Mouse (Mus musculus) brain, embryonic 14.5 days (tissue): ENCODE measurements around the gene Elk3. TPM values are rescaled to one million over a fixed set of nuclear protein-coding genes. Genes with fewer than 3 reads are reported as not detected.

Experiments used
- DNase-seq: peaks from one replicate; pipeline ENCODE4 v3.0.0-alpha.2; 2011; ENCODE audit warnings: low read depth
- CTCF ChIP-seq: fragments of 200-500 bp; IDR thresholded peaks from 2 replicates; pipeline ENCODE4 v1.5.1; 2012; ENCODE audit warnings: inconsistent platforms, mild to moderate bottlenecking, moderate library complexity, borderline replicate concordance; ENCODE audit not compliant: insufficient read depth, insufficient read length; ENCODE audit errors: extremely low read depth
- POLR2A ChIP-seq: fragments of 200-500 bp; IDR thresholded peaks from 2 replicates; pipeline ENCODE4 v1.6.1; 2012; ENCODE audit warnings: mild to moderate bottlenecking, inconsistent platforms, borderline replicate concordance; ENCODE audit not compliant: poor library complexity, insufficient read depth, insufficient read length, severe bottlenecking; ENCODE audit errors: extremely low read depth
- polyA plus RNA-seq: library from polyadenylated mRNA; depleted of rRNA; stranded (reverse); fragments of >200 nt; gene quantifications from 2 replicates; pipeline ENCODE4 v1.2.3, GENCODE M21; 2012

Elk3 gene
- polyA plus RNA-seq, 1 experiment: 16.0 TPM

DNA sequence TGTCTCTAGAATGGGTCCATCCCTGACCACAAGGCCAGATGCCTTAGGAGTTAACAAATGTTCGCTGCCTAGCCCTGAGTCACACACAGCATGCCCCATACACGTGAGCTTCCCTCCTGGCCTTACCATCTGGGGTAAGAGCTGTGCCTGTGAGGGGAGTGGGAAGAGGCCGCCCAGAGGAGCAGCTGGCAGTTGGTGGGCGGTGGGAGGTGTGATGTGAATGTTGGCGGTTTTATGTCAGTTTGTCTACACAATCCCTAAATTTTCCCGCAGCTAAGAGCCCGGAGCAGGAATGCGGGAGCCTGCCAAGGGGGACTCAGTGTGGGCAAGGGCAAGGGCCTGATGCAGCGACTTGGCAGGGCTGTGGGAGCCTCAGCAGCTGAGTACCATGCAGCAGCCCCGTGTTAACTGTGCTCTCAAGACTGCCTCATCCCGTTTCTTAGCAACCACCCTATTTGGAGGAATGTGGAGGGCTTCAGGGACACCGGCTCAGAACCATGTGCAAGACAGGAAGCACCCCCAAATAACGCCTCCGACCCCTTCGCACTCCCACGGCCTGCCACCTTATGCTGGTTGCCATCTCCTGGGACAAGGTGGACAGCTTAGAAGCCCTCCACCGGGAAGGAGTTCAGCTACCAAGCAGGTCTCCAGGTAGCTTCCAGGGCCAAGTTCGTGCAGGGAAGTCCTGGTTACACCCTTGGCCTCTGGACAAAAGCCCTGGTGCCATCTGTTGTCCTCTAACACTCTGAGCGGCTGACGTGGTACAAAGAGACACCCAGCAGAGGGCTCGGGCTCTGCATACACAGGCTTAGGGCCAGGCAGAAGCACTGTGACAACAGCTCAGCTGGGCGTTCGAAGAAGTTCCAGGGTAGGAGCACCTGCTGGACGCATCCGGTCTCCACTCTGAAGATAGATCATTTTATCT is 35.5 kb downstream of the Elk3 start:
- TF ChIP-seq CTCF: no peak
- TF ChIP-seq POLR2A: no peak

DNA sequence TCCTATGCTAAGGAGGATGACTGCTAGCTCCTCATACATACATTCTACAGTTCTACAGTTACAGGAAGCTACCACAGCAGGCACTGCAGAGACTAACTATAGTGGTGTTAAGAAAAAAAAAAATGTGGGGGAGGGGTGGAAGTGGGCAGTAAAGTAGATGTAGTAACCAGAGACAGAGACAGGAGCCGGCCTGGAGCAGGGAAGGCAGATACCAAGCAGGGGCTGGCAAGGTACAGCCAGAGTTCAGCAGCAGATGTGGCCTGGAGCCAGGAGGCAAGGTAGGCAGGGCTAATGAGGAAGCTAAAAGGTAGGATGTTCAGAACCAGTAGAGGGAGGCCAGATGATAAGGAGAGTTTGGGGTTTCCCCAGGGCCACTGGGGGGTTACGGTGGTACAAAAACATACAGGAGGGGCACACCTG is 36.6 kb downstream of the Elk3 start:
- TF ChIP-seq POLR2A (no peak), CTCF (no peak)
- DNase-seq: no peak

More for the DNA sequence above, 35.5 kb downstream of the Elk3 start:
- peak; percentile 98 for DNase-seq

- TF ChIP-seq POLR2A: no peak
- TF ChIP-seq CTCF: no peak
- no peak for DNase-seq
Observed at GRCm38 (mm10) chr10:93272986-93273982, 37.7 kb downstream of the Elk3 start.

- no peak for DNase-seq
- TF ChIP-seq POLR2A: no peak
- no peak for TF ChIP-seq CTCF
Observed at GRCm38 (mm10) chr10:93271831-93272230, 39.1 kb downstream of the Elk3 start.

GRCm38 (mm10) chr10:93270889-93271460 is 40.0 kb downstream of the Elk3 start:
- DNase-seq: no peak
- TF ChIP-seq POLR2A (no peak), CTCF (no peak)

DNA sequence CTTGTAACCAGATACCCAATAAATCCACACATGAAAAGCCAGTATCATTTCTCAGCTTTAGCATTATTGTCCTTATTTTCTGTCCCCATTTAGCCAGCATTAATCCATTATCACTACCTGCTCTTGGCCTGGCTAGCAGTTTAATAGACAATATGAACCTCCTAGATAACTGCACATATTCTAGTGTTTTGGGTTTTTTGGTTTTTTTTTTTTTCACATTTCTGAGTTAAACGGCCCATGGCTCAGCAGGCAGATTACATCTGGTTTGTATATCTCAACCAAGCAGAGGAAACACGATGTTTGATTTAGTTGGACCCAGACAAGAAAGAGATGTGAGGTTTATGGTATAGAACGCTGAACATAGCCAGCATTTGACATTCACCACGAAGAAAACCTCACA is 41.2 kb downstream of the Elk3 start:
- DNase-seq: no peak
- TF ChIP-seq CTCF (no peak), POLR2A (no peak)

DNA sequence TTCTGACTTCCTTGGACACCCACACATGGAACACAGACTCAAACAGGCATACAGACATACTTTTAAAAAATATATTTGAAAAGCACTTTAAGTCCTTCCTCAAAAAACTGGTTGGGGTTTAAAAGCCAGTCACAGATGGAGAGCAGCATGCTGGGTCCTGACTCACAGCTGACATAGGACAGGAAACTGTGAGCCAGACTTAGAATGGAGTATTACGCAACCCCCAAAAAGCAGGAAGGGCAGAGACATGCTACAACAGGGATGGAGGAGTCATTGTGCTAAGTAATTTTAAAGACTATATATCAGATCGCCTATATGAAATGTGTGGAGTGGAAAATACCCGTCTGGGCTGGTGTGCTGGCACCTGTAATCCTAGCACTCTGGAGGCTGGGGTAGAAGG is 42.6 kb downstream of the Elk3 start:
- TF ChIP-seq CTCF (no peak), POLR2A (no peak)
- DNase-seq: no peak

GRCm38 (mm10) chr10:93267509-93267908 is 43.4 kb downstream of the Elk3 start:
- no peak for TF ChIP-seq POLR2A
- no peak for TF ChIP-seq CTCF
- DNase-seq: no peak

- no peak for TF ChIP-seq CTCF
- no peak for TF ChIP-seq POLR2A
- DNase-seq: no peak
Observed at GRCm38 (mm10) chr10:93266521-93266920, 44.4 kb downstream of the Elk3 start.

GRCm38 (mm10) chr10:93265833-93266232 is 45.1 kb downstream of the Elk3 start:
- no peak for DNase-seq
- TF ChIP-seq POLR2A (no peak), CTCF (no peak)

- TF ChIP-seq CTCF: no peak
- TF ChIP-seq POLR2A: no peak
- DNase-seq: peak; percentile 45
Observed at GRCm38 (mm10) chr10:93264001-93264400, 46.9 kb downstream of the Elk3 start.

- TF ChIP-seq POLR2A: no peak
- TF ChIP-seq CTCF: no peak
- DNase-seq: peak; percentile 93
Observed at GRCm38 (mm10) chr10:93263431-93263830, 47.5 kb downstream of the Elk3 start.
